Mouse (Mus musculus) hindbrain, embryonic 13.5 days (tissue): Measurements from ENCODE around the gene 9430097D07Rik. TPM values are rescaled to one million over a fixed set of nuclear protein-coding genes. Genes with fewer than 3 reads are reported as not detected.

Experiments
- ATAC-seq: fragments of 200-750 bp; cut with Nextera tagmentation; 2 replicates; pipeline ENCODE4 v1.8.0; 2017; ENCODE audit warnings: moderate TSS enrichment; ENCODE audit not compliant: low FRiP score
- H3K27ac ChIP-seq: fragments of 300-500 bp; sonication (generic); 2 replicates; pipeline ENCODE4 v1.5.1; 2015; ENCODE audit warnings: inconsistent platforms, mild to moderate bottlenecking, moderate library complexity
- H3K27me3 ChIP-seq: fragments of 300-500 bp; sonication (generic); 2 replicates; pipeline ENCODE4 v1.6.1; 2015; ENCODE audit warnings: mild to moderate bottlenecking, inconsistent platforms
- H3K36me3 ChIP-seq: fragments of 300-500 bp; sonication (generic); 2 replicates; pipeline ENCODE4 v1.6.1; 2015; ENCODE audit warnings: mild to moderate bottlenecking, inconsistent platforms
- H3K4me1 ChIP-seq: fragments of 300-500 bp; sonication (generic); replicated peaks from 2 replicates; pipeline ENCODE4 v1.6.1; 2015; ENCODE audit warnings: inconsistent platforms
- H3K4me2 ChIP-seq: fragments of 300-500 bp; sonication (generic); 2 replicates; pipeline ENCODE4 v1.6.1; 2015; ENCODE audit warnings: inconsistent platforms, mild to moderate bottlenecking, moderate library complexity
- H3K4me3 ChIP-seq: fragments of 300-500 bp; sonication (generic); 2 replicates; pipeline ENCODE4 v1.5.1; 2015; ENCODE audit warnings: mild to moderate bottlenecking, inconsistent platforms
- H3K9ac ChIP-seq: fragments of 300-500 bp; sonication (generic); 2 replicates; pipeline ENCODE4 v1.6.1; 2015; ENCODE audit warnings: mild to moderate bottlenecking, inconsistent platforms
- H3K9me3 ChIP-seq: fragments of 300-500 bp; sonication (generic); 2 replicates; pipeline ENCODE4 v1.6.1; 2016; ENCODE audit warnings: inconsistent platforms
- WGBS: fragments of 180-500 bp; shearing (Covaris S2); methylation state at CpG from one replicate; pipeline ENCODE4 v1.1.7; 2015; 5-methylcytosine and 5-hydroxymethylcytosine counted together
- polyA plus RNA-seq: library from polyadenylated mRNA; unstranded; fragments of >200 nt; fragmentation: Nextera tagmentation; extraction: Ambion mirVana; gene quantifications from 2 replicates; pipeline ENCODE4 v1.2.1, GENCODE M21; 2015

9430097D07Rik gene
- polyA plus RNA-seq, 1 experiment from 2014 or later: 0.56 TPM

GRCm38 (mm10) chr2:32590224-32590623 lies 14.7 kb upstream of the 9430097D07Rik start:
- WGBS: 81% methylated on average over 10 of the region's 10 CpGs
- no peak for ATAC-seq
- Histone ChIP-seq H3K27ac (no peak overlapping the region), H3K4me3 (no peak overlapping the region), H3K9ac (no peak overlapping the region), H3K4me2 (no peak overlapping the region), H3K9me3 (no peaks in the 10 kb centered on the region), H3K36me3 (peaks cover 12% of the 10 kb centered on the region), H3K4me1 (peaks cover 37% of the 10 kb centered on the region), H3K27me3 (peaks cover 8% of the 10 kb centered on the region; the same call in 1 of the 2 replicates)

- peaks cover 10% of the 10 kb centered on the region; the same call in 1 of the 2 replicates for H3K27me3 ChIP-seq
- no peaks in the 10 kb centered on the region for H3K9me3 ChIP-seq
- peaks cover 5% of the 10 kb centered on the region for H3K36me3 ChIP-seq
- no peak overlapping the region; the same call in 1 of the 2 replicates for H3K9ac ChIP-seq
- no peak for ATAC-seq
- H3K27ac ChIP-seq: peak overlapping the region; percentile 30
- H3K4me1 ChIP-seq: peaks cover 37% of the 10 kb centered on the region
- no peak overlapping the region for H3K4me3 ChIP-seq
- WGBS: 73% methylated on average over 11 of the region's 11 CpGs
- no peak overlapping the region for H3K4me2 ChIP-seq
Observed at GRCm38 (mm10) chr2:32589213-32589795, 13.8 kb upstream of the 9430097D07Rik start.

- 55% methylated on average over 9 of the region's 9 CpGs for WGBS
- no peaks in the 10 kb centered on the region for H3K36me3 ChIP-seq
- ATAC-seq: 0 out of 2 replicates have a peak, but pooled peaks have one; percentile 1
- peak overlapping the region; percentile 82 for H3K9ac ChIP-seq
- peaks cover 13% of the 10 kb centered on the region; the same call in 1 of the 2 replicates for H3K27me3 ChIP-seq
- H3K4me1 ChIP-seq: peaks cover 43% of the 10 kb centered on the region
- peak overlapping the region; percentile 62 for H3K4me2 ChIP-seq
- no peak overlapping the region for H3K27ac ChIP-seq
- H3K4me3 ChIP-seq: peak overlapping the region; percentile 54
- no peaks in the 10 kb centered on the region for H3K9me3 ChIP-seq
Observed at GRCm38 (mm10) chr2:32587731-32588321, 12.3 kb upstream of the 9430097D07Rik start.

- Histone ChIP-seq H3K4me2 (peak within 1 kb of the TSS; percentile 62), H3K9me3 (no peaks in the 10 kb centered on the region), H3K9ac (peak within 1 kb of the TSS; percentile 82), H3K4me3 (peak within 1 kb of the TSS; percentile 54), H3K4me1 (peaks cover 44% of the 10 kb centered on the region), H3K27me3 (peaks cover 14% of the 10 kb centered on the region; the same call in 1 of the 2 replicates), H3K27ac (peak within 1 kb of the TSS; percentile 62; the same call in 1 of the 2 replicates), H3K36me3 (no peaks in the 10 kb centered on the region)
- peak; percentile 68 for ATAC-seq
- WGBS: under 1% methylated on average over 38 of the region's 38 CpGs
Observed at GRCm38 (mm10) chr2:32586871-32587351, 11.4 kb upstream of the 9430097D07Rik start, which contains the start of gene St6galnac4. Gene St6galnac4, plus strand, starts transcription at chr2:32587095.

- Histone ChIP-seq H3K9me3 (no peaks in the 10 kb centered on the region), H3K4me1 (peaks cover 47% of the 10 kb centered on the region), H3K4me2 (no peak overlapping the region), H3K27me3 (peaks cover 15% of the 10 kb centered on the region), H3K27ac (no peak overlapping the region), H3K4me3 (no peak overlapping the region), H3K36me3 (no peaks in the 10 kb centered on the region), H3K9ac (no peak overlapping the region)
- ATAC-seq: no peak
- 85% methylated on average over 7 of the region's 7 CpGs for WGBS
Observed at GRCm38 (mm10) chr2:32585149-32585714, 9.7 kb upstream of the 9430097D07Rik start.

GRCm38 (mm10) chr2:32582830-32583799 lies 7.6 kb upstream of the 9430097D07Rik start:
- H3K4me1 ChIP-seq: peaks cover 28% of the 10 kb centered on the region
- H3K4me3 ChIP-seq: peak overlapping the region; percentile 27
- H3K4me2 ChIP-seq: peak overlapping the region; percentile 53
- 13% methylated on average over 37 of the region's 37 CpGs for WGBS
- H3K27ac ChIP-seq: 0 out of 2 replicates have a peak overlapping the region, but pooled peaks have one; percentile 15
- ATAC-seq: peak; percentile 62
- no peaks in the 10 kb centered on the region for H3K36me3 ChIP-seq
- no peak overlapping the region for H3K9ac ChIP-seq
- H3K27me3 ChIP-seq: peaks cover 36% of the 10 kb centered on the region
- no peaks in the 10 kb centered on the region for H3K9me3 ChIP-seq

GRCm38 (mm10) chr2:32581450-32582095 lies 6.1 kb upstream of the 9430097D07Rik start:
- Histone ChIP-seq H3K4me2 (peak overlapping the region; percentile 39), H3K27ac (peak overlapping the region; percentile 18; the same call in 1 of the 2 replicates), H3K4me3 (peak overlapping the region; percentile 34), H3K27me3 (peaks cover 47% of the 10 kb centered on the region), H3K36me3 (no peaks in the 10 kb centered on the region), H3K9me3 (no peaks in the 10 kb centered on the region), H3K9ac (peak overlapping the region; percentile 47), H3K4me1 (peaks cover 14% of the 10 kb centered on the region; the same call in 1 of the 2 replicates)
- WGBS: 36% methylated on average over 19 of the region's 19 CpGs
- peak; percentile 52 for ATAC-seq

- H3K4me3 ChIP-seq: no peak overlapping the region
- no peak overlapping the region for H3K9ac ChIP-seq
- ATAC-seq: no peak
- H3K4me2 ChIP-seq: no peak overlapping the region
- H3K9me3 ChIP-seq: no peaks in the 10 kb centered on the region
- H3K27me3 ChIP-seq: peaks cover 46% of the 10 kb centered on the region
- peaks cover 2% of the 10 kb centered on the region for H3K36me3 ChIP-seq
- H3K27ac ChIP-seq: no peak overlapping the region
- peaks cover 30% of the 10 kb centered on the region for H3K4me1 ChIP-seq
- 43% methylated on average over 26 of the region's 30 CpGs for WGBS
Observed at GRCm38 (mm10) chr2:32578146-32579046, 2.9 kb upstream of the 9430097D07Rik start.

GRCm38 (mm10) chr2:32576532-32576931 lies 1.0 kb upstream of the 9430097D07Rik start:
- ATAC-seq: no peak
- Histone ChIP-seq H3K9me3 (no peaks in the 10 kb centered on the region), H3K4me1 (peaks cover 29% of the 10 kb centered on the region), H3K4me2 (no peak overlapping the region; the same call in 1 of the 2 replicates), H3K27ac (no peak overlapping the region), H3K27me3 (peaks cover 42% of the 10 kb centered on the region), H3K9ac (peak overlapping the region; percentile 76; the same call in 1 of the 2 replicates), H3K36me3 (peaks cover 11% of the 10 kb centered on the region), H3K4me3 (no peak overlapping the region)
- WGBS: 90% methylated on average over 9 of the region's 9 CpGs

GRCm38 (mm10) chr2:32574901-32575585 lies 441 bp downstream of the 9430097D07Rik start:
- 0 out of 2 replicates have a peak, but pooled peaks have one; percentile 2 for ATAC-seq
- no peak overlapping the region for H3K27ac ChIP-seq

More at GRCm38 (mm10) chr2:32574901-32575585, 441 bp downstream of the 9430097D07Rik start:
- peak overlapping the region; percentile 91 for H3K4me2 ChIP-seq
- peaks cover 11% of the 10 kb centered on the region for H3K36me3 ChIP-seq
- H3K9me3 ChIP-seq: no peaks in the 10 kb centered on the region
- peak overlapping the region; percentile 76 for H3K9ac ChIP-seq
- H3K4me1 ChIP-seq: peaks cover 31% of the 10 kb centered on the region
- peak overlapping the region; percentile 47 for H3K4me3 ChIP-seq
- peaks cover 39% of the 10 kb centered on the region for H3K27me3 ChIP-seq
- 1% methylated on average over 26 of the region's 26 CpGs for WGBS
